Mouse (Mus musculus) frontal cortex, postnatal 14 days (tissue): Measurements from ENCODE around the gene Clhc1.
"Not testable (repeated sequence)": the region's sequence is repeated elsewhere in the genome, so short reads cannot be mapped to it uniquely, and the experiment has no call there.

ENCODE experiments used
- DNase-seq, 2 experiments: peaks; one replicate each; pipeline ENCODE4 v3.0.0; 2022; ENCODE audit warnings: low spot score in 2 of 2

The Clhc1 gene

GRCm38 (mm10) chr11:29547752-29548503, at the start of gene Clhc1, which contains the start of gene Rps27a:
TSS of gene Clhc1 (plus strand) at chr11:29547950.
TSS of gene Rps27a (minus strand) at chr11:29548109.
- peak; percentile 84 to 86 for DNase-seq

GRCm38 (mm10) chr11:29503948-29504893, 43.5 kb upstream of the Clhc1 start:
- DNase-seq, result no peak

- DNase-seq, result no peak
These were observed 42.7 kb upstream of the Clhc1 start for GRCm38 (mm10) chr11:29504899-29505625.

GRCm38 (mm10) chr11:29509421-29509820, 38.3 kb upstream of the Clhc1 start:
- no peak for DNase-seq

GRCm38 (mm10) chr11:29512818-29513535, 34.8 kb upstream of the Clhc1 start:
- no peak for DNase-seq

GRCm38 (mm10) chr11:29514325-29514681, 33.4 kb upstream of the Clhc1 start:
- DNase-seq, result no peak

GRCm38 (mm10) chr11:29514682-29515412, 32.9 kb upstream of the Clhc1 start, which contains the start of gene Prorsd1:
TSS of gene Prorsd1 (minus strand) at chr11:29515033.
- peak; percentile 55 to 67 for DNase-seq

- DNase-seq, result peak; percentile 69 to 70
These were observed 21.6 kb upstream of the Clhc1 start, which contains the start of gene Mtif2 for GRCm38 (mm10) chr11:29525988-29526794. TSS of gene Mtif2 (plus strand) at chr11:29526408.

GRCm38 (mm10) chr11:29538201-29538600, 9.5 kb upstream of the Clhc1 start:
- no peak for DNase-seq

GRCm38 (mm10) chr11:29544225-29544945, 3.4 kb upstream of the Clhc1 start:
- DNase-seq, result no peak

- not testable (repeated sequence) for DNase-seq
These were observed 2.5 kb upstream of the Clhc1 start for GRCm38 (mm10) chr11:29545150-29545752.

- DNase-seq, result not testable (repeated sequence)
These were observed 1.5 kb upstream of the Clhc1 start for GRCm38 (mm10) chr11:29546297-29546696.

GRCm38 (mm10) chr11:29546762-29547161, 988 bp upstream of the Clhc1 start:
- no peak for DNase-seq

- DNase-seq, result no peak
These were observed 450 bp upstream of the Clhc1 start for GRCm38 (mm10) chr11:29547249-29547751.

GRCm38 (mm10) chr11:29548504-29549424, 1.0 kb downstream of the Clhc1 start:
- no peak for DNase-seq

- no peak for DNase-seq
These were observed 1.7 kb downstream of the Clhc1 start for GRCm38 (mm10) chr11:29549425-29549778.

GRCm38 (mm10) chr11:29560452-29560851, 12.7 kb downstream of the Clhc1 start:
- no peak for DNase-seq
